Mouse (Mus musculus) ES-Bruce4 (cell line): ENCODE data around the gene Mafg.

Experiments
- CTCF ChIP-seq: IDR thresholded peaks from one replicate; pipeline ENCODE4 v1.8.1; 2011; ENCODE audit warnings: low read depth, low read length
- EP300 ChIP-seq: IDR thresholded peaks from 2 replicates; pipeline ENCODE4 v1.6.1; 2011; ENCODE audit warnings: low read depth, low read length; ENCODE audit not compliant: insufficient read depth
- POLR2A ChIP-seq: IDR thresholded peaks from one replicate; pipeline ENCODE4 v1.8.1; 2011; ENCODE audit warnings: low read length; ENCODE audit not compliant: insufficient read depth

DNA sequence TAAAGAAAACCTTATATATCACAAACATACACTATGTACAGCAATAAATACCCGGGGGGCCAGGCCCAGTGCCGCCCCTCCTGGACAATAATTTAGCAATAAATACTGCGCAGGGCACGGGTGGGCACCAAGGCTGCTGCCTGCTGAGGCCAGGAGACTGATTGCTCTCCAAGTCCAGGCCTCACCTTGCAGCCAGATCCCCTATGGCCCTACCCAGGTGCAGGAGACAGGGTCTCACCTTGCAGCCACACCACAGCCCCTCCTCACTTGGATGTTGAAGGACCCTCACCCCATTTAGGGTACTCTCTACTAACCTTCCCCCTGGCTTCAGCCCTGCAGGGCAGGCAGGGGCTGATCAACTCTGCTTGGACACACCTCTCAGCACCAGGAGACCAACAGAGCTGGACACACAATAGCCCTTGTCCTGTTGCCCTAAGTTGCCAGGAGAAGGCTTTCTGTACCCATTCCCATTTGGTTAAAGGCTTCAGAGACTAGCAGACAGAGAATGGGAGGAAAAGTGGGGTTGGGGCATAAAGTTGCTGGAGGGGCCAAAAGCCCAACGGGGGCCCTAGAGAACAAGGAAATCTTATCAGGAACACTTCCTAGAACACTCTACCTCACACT is 8.1 kb downstream of the Mafg start, which contains the start of gene Sirt7:
- TF ChIP-seq EP300 (no peak), CTCF (no peak), POLR2A (no peak)
